Mouse (Mus musculus): ENCODE measurements around the gene Acbd7.

The Acbd7 gene

DNA sequence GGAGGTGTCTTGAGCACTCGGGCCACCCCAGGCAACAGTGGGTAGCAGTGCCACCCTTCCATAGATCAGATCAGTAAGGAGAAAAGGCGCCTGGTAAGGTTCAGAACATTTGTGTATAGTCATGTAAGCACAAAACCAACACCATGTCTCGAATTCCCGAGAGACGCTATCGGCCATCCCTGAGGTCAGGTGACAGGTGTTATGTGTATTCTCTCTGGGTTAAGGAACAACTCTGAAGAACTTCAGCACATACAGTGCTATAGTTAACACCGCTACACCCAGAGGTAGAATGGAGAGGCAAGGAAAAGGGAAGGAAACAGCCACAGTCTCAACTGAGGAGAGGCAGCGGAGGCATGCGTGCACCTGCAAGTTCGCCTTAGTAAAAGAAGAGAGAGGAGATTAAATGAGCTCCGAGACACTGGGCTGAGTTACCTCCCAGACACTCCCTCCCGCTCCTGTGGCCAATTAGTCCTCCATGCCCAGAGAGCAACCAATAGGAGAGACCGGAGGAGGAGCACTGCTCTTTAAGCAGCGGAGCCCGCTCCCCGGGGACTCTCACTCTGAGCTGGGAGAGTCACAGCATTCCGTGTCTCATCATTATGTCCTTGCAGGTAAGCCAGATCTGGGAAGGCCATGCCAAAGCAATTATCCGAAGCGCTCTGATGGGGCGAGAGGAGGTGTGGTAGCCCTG is at the start of gene Acbd7:
TSS of gene Acbd7 (plus strand) at position 558 of the 691 bp plus-strand sequence.
- peak; percentile 53 to 57 for DNase-seq (ENCODE audit: low spot score in 2 of 2)

DNA sequence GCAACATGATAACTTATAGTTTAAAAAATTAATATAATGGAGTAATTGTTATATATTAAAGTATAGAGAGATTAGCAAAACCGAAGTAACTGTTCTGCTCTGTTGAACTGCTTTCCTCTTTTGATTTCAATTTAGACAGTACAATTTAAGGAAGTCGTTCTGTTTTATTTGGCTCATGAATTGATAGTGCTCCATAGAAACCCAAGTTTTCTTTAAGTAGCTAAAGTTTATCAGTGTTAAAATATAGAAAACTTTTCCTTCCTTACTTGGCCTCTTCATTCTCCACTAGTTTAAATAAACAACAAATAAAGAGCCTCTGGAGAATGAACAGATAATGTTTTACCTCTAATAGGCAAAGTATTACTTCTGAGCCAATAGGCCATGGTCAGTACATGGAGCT is 49.7 kb upstream of the Acbd7 start:
- DNase-seq (ENCODE audit: low spot score in 2 of 2), result no peak

- DNase-seq (ENCODE audit: low spot score in 2 of 2), result no peak
Measured at GRCm38 (mm10) chr2:3289581-3289980, 46.4 kb upstream of the Acbd7 start.

DNA sequence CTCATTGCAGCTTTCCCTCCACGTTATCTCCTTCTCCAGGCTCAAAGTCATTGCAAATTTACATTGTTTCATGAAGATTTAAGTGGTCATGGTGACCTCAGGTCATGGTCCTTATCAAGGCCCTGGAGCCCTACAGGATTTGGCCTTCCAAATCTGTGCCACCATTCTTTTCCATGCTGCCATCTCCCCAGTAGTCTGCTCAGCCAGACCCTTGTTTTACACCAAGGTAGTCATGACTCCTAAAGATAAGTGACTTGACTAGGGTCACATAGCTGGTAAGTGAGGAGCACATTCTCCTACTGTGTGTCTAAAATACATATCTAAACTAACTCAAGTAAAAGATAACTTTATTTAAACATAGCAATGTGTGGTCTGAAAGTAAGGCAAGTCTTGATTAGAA is 43.8 kb upstream of the Acbd7 start:
- no peak for DNase-seq (ENCODE audit: low spot score in 2 of 2)

DNA sequence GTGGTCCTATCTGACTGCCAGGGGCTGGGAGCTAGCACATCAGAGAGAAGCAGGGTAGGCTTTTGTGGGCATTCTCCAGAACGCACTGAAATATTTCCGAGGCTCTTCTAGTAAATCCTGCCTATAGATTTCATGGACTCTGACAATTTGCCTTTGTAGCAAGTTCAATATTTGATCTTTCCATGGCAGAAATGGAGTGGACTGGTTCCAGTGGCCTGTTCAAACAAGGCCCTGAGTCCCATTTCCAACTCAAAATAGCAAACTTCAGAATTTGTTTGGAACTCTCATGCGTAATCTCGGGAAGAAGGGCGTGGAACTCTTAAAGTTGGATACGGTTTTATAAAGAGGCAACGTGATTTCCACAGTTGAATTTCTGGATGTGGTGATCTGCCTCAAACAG is 40.1 kb upstream of the Acbd7 start:
- DNase-seq (ENCODE audit: low spot score in 2 of 2), result no peak

DNA sequence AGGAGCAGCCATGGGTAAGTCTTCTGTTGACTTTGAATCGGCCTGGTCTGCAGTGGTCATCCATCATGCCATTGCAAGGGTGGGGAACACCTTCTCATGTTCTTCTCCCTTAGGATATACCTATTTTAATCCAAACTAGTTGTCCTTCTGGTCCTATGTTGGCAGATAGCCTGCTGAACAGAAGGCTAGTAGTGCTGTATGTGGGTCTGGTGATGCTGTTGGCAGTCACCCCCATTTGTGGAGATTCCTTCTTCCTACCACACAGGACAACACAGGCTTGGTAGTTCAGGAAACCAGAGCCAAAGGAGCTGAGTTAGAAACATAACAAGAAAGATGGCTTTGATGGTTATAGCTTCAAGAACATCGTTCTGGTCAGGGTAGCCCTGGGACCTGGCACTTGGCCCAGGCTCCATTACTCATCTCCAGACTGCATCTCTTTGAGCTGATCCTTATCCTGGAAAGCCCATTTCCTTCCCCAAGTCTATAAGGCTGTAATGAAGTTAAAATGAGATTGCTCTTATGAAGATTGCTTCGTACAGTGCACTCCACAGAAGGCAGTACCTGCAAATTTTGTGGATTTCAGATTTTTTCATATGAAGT is 30.4 kb upstream of the Acbd7 start:
- no peak for DNase-seq (ENCODE audit: low spot score in 2 of 2)

DNA sequence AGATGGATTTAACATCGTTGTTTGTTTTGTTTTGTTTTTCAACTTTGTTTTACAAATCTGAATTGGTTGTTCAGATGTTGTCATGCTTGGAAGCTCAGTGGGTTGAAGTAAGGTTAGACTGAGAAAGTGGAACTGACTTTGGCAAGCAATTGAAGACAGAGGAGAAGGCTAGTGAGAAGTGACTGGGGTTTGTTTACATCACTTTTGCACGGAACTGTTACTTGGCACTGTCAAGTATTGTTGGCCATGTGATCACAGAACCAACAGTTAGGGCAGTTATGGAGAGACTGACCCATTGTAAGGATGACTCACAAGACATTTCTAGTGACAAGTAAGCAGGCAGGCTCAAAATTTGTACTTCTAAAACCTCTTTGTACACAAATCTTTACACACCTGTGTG is 12.8 kb upstream of the Acbd7 start:
- no peak for DNase-seq (ENCODE audit: low spot score in 2 of 2)

- no peak for DNase-seq (ENCODE audit: low spot score in 2 of 2)
Measured at GRCm38 (mm10) chr2:3324381-3325130, 11.4 kb upstream of the Acbd7 start.

GRCm38 (mm10) chr2:3326547-3326946 is 9.4 kb upstream of the Acbd7 start:
- no peak for DNase-seq (ENCODE audit: low spot score in 2 of 2)

GRCm38 (mm10) chr2:3327351-3327750 is 8.6 kb upstream of the Acbd7 start:
- DNase-seq (ENCODE audit: low spot score in 2 of 2), result peak; percentile 28 to 46

DNA sequence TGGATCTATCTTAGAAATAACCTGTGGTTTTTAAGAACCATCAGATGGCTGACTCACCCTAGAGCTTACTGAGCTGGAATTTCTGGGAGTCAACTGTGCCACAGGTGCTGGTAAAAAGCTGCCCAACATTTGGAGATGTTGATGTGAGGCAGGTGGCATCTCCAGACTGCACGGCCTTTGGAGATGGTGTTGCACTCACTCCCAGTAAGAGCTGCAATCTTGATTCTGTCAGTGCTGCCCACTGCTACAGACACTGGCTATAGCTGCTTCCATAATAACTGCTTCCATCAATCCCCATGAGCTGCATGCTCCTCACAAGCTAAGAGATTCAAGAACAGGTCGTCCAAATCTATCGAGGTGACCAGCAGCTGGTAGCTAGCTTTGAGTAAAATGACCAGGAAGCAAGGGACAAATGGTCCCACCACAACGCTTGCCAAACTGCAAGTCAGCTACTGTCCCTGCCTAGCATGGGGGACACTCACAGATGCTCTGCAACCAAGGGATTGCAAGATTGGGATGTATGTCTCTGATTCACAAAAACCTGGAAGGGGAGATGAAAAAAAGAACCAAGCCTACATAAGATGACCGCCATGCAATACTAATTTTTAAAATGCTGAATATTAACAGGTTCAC is 4.8 kb upstream of the Acbd7 start:
- no peak for DNase-seq (ENCODE audit: low spot score in 2 of 2)

GRCm38 (mm10) chr2:3332056-3332455 is 3.9 kb upstream of the Acbd7 start:
- no peak for DNase-seq (ENCODE audit: low spot score in 2 of 2)

- DNase-seq (ENCODE audit: low spot score in 2 of 2), result peak; percentile 98
Measured at GRCm38 (mm10) chr2:3332484-3333242, 3.3 kb upstream of the Acbd7 start, which contains the start of gene Rpp38. TSS of gene Rpp38 (minus strand) at chr2:3332643.

GRCm38 (mm10) chr2:3333761-3334160 is 2.2 kb upstream of the Acbd7 start:
- no peak for DNase-seq (ENCODE audit: low spot score in 2 of 2)

DNA sequence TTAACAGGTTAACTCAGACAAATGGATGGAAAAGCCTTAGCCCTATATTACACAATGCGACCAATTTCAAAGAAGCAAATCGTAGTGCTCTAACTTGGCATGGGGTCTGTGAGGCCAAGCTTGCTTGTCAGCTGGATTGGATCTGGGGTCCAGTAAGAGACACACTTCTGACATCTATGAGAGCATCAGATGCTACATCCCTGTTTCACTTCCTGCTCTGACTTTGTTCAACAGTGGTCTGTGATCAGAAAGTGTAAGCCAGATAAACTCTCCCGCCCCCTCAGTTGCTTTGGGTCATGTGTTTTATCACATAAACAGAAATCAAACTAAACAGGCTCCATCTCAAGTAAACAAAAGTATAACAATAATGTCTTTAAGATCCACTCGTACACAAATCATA is 12.5 kb downstream of the Acbd7 start:
- DNase-seq (ENCODE audit: low spot score in 2 of 2), result no peak

GRCm38 (mm10) chr2:3348919-3349318 is 13.0 kb downstream of the Acbd7 start:
- DNase-seq (ENCODE audit: low spot score in 2 of 2), result peak; percentile 5 to 16

DNA sequence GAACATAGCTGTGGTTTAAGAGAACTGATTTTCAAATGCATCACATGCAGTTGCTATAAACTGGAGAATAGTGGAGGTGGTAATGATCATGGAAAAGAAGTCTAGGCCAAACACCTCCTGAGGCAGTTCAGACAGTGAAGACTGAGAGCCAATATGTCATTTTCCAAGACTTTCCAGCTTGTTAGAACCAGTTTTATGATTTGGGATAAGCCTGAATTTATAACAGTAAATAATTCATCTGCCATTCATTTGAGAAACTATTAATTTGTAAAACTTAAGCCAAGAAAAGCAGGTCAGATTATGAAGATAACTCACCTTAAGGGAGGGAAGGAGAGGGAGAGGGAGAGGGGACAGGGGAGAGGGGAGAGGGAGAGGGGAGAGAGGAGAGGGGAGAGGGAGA is 17.2 kb downstream of the Acbd7 start:
- DNase-seq (ENCODE audit: low spot score in 2 of 2), result no peak

DNA sequence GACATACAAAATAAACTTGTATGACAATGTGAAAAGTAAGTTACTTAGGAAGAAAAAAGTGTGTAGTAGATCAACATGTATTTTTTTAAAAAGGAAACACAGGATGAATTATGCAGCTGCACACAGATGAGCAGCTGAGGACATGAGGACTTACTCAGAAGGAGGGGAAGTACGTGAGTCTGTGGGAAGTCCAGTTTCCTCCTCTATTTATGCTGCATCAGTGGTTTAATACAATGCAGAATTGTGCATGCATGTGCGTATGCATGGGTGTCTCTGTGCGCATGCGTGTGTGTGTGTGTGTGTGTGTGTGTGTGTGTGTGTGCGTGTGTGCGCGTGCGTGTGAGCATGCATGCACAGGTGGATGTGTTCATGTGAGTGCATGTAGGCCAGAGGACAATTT is 19.8 kb downstream of the Acbd7 start:
- DNase-seq (ENCODE audit: low spot score in 2 of 2), result no peak

GRCm38 (mm10) chr2:3356311-3356710 is 20.3 kb downstream of the Acbd7 start:
- no peak for DNase-seq (ENCODE audit: low spot score in 2 of 2)

DNA sequence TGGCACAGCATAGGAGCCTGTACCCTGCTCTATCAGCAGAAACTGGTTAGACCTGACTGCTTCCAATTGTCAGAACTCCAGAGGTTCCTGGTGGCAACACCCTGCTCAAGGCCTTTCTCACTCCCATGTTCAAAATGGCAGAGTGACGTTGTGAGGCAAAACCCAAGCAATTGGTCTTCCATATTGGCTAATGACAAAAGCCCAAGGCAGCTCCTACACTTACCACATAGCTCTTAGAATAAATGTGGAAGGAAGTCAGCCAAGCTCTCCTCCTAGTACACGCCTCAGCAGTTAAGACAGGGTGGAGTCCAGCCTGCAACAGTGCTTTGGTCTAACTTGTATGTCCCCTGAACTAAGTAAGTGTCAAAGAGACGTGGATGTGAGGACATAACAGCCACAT is 21.9 kb downstream of the Acbd7 start:
- no peak for DNase-seq (ENCODE audit: low spot score in 2 of 2)

DNA sequence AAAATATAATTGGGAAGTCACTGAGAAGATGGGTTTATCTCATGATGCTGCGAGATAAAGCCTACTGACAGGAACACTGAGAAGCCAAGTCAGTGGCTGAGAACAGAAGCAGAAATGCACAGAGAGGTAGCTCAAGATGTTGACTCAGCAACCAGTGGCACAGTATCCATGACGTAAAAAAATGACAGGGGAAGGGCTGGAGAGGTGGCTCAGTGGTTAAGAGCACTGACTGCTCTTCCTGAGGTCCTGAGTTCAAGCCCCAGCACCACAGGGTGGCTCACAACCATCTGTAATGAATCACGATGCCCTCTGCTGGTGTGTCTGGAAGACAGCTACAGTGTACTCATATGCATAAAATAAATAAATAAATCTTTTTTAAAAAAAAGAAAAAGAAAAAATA is 25.1 kb downstream of the Acbd7 start:
- no peak for DNase-seq (ENCODE audit: low spot score in 2 of 2)

- no peak for DNase-seq (ENCODE audit: low spot score in 2 of 2)
Measured at GRCm38 (mm10) chr2:3365127-3365526, 29.2 kb downstream of the Acbd7 start.
